Mouse (Mus musculus) adrenal gland, postnatal 36 days (tissue): ENCODE results near the gene Hist1h2bc. TPM values are rescaled to one million over a fixed set of nuclear protein-coding genes. Genes with fewer than 3 reads are reported as not detected.
"Not testable (repeated sequence)": the region's sequence is repeated elsewhere in the genome, so short reads cannot be mapped to it uniquely, and the experiment has no call there.

ENCODE experiments used
- DNase-seq, 2 experiments: peaks; one replicate each; pipeline ENCODE4 v3.0.0; 2021; ENCODE audit warnings: mixed read lengths in 1 of 2
- total RNA-seq, 2 experiments: library from RNA; stranded (reverse); gene quantifications; 2 replicates each; pipeline ENCODE4 v1.2.3; 2021

Gene Hist1h2bc
- total RNA-seq, 2 experiments from 2014 or later = 138 to 161 TPM

DNA sequence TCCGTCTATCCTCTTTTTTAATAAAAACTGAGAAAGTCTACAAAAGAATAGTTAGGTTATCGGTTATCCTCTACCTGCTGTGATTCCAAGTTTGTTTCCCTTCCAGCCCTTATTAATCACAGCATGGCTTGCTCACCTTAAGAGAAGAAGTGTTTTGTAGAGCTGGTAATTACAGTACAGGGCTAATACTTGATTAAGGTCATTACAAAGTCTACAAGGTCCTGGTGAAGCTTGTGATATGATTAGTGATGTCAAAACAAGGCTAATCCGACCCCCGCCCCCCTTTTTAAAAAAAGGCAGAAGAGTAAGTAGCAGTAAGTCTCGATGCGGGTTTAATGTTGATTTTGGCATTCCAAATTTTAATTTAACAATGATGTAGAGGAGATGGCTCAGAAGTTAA, 15.0 kb downstream of the Hist1h2bc start:
- no peak for DNase-seq

DNA sequence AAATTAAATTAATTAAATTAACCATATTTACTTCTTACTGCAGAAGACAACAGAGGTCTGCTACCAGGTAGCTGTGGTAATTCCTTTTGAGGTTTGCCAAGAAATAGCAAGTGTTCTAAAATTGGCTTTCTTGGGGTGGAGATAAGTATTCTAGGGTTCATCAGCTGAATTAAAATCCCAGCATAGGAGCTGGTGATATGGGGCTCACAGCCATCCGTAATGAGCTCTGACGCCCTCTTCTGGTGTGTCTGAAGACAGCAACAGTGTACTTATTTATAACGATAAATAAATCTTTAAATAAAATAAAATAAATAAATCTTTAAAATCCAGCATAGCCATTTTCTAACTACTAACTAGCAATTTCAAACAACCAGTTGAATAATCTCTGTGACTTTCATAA, 15.8 kb downstream of the Hist1h2bc start:
- no peak for DNase-seq

DNA sequence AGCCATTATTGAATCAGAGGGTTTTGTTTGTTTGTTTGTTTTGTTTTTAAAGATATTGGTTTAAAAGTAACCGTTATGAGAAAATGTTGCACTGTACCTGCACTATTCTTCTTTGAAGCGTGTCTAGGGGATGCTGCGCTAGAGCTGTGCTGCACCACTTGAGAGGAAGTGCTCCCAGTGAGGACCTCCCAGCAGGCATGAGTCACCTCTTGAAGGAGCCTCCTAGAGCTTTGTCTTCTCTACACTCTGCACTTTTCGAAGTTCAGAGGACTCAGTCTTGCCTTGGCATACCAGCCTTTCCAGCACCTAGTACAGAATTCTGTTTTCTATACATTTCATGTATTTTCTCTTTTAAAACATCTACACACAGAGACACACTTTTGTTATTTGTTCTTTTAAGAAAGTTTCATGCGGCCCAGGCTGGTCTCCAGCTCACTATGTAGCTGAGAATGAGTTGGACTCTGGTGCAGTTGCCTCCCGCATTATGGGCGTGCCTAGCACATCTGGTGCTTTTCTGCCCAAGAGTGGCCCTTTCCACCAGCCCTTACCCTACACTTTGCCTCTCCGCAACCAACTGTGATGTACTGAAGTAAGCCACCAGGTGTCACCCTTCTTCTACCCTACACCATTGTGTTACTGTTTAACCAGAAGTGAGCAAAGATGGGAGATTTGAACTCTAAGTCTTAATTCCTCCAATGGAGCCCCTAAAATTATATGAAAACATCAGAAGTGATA, 17.0 kb downstream of the Hist1h2bc start:
- DNase-seq = peak; percentile 66 to 78

DNA sequence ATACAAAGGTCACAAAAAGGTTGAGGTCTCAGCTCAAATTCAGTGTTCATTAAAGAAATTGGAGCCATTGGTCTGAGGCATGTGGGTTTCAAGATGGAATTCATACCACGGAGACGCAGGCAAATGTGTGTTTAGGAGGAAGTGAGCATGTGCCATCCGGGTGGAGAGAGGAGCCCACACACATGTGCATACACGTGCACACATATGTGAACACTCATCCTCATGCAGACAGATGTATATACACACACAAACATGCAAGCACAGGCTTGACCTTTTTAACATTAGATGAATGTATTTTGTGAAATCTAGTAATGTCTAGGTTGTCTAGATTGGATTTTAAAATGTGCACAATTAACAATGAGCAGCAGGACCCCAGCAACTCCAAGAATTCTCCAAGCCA, 18.2 kb downstream of the Hist1h2bc start:
- no peak for DNase-seq

DNA sequence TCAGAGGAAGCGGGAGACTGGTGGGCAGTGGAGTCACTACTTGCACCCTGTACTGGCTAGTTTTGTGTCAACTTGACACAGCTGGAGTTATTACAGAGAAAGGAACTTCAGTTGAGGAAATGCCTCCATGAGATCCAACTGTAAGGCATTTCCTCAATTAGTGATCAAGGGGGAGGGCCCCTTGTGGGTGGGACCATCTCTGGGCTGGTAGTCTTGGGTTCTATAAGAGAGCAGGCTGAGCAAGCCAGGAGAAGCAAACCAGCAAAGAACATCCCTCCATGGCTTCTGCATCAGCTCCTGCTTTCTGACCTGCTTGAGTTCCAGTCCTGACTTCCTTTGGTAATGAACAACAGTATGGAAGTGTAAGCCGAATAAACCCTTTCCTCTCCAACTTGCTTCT, 18.8 kb downstream of the Hist1h2bc start:
- not testable (repeated sequence) for DNase-seq

DNA sequence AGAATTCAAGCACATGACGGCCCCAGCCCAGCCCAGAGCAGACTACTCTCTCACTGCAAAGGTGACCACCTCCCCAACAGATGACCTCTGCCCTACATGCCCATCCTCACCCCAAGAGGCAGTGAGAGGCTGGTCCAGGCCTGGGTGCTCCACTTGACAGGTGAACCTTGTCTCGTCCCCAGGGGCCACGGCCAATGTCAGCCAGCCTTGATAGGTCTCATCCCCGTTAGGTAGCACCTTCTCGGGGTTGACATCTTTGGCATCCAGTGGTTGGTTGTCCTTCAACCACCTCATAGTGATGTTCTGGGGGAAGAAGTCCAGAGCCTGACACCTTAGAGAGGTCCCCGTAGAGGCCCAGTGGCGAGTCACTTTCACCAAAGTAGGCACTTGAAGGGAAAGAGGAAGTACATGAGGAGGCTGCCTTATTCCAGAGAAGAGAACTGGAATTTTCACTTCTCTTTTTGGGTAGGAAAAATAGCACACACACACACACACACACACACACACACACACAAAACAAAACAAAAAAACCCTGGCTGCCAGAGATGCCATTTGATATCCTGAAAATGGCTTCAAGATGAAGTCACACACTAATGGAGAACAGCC, 21.9 kb downstream of the Hist1h2bc start:
- no peak for DNase-seq

DNA sequence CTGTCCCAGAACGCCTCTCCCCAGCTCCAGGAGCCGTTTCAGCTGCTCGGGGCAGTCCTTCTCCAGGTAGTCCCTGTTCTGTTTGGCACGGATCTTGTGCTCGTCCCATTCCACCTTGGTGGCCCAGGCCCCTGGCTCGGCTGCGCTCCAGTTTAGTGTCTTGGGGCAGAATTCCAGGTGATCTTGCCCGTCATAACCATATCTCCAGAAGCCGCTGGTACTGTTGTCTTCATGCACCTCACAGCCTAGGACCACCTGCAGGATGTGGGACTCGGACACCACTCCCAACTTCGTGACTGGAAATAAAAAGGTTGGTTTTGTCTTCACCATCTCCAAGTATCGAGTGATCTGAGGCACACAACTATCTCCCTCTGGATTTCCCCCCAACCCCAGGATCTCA, 22.8 kb downstream of the Hist1h2bc start:
- no peak for DNase-seq

DNA sequence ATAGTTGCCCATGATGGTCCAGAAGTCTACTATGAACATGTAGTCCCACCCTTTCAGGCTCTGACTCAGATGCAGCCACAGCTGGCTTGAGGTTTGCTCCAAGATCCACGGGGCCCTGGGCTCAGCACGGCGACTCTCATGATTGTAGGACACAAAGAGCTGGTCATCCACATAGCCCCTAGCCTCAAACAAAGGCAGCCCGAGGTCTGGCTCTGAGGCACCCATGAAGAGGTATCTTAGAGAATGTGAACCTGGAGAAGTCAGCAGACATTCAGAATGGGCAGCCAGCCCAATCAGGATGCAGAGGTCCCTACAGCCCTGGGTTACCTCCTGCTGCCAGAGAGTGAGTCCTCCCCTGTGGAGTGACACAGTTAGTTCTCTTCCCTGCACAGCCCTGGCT, 24.0 kb downstream of the Hist1h2bc start:
- no peak for DNase-seq

DNA sequence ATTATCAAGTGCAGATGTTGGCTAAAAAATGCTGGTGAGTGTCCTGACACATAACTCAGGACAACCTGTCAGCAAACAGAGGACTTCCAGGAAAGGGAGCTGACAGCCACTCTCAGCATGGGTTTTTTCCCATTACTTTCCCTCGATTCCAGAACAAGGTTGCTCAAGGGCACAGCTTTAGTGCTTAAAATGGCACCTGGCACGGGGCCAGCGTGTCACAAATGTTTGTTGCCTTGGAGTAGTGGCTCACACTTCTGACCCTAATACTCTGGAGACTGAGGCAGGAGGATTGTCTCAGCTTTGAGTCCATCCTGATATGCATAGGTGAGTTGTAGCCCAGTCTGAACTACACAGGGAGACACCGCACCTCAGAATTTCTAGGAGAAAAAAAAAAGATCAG, 24.7 kb downstream of the Hist1h2bc start:
- peak in 1 of 2 experiments; percentile 53 for DNase-seq

DNA sequence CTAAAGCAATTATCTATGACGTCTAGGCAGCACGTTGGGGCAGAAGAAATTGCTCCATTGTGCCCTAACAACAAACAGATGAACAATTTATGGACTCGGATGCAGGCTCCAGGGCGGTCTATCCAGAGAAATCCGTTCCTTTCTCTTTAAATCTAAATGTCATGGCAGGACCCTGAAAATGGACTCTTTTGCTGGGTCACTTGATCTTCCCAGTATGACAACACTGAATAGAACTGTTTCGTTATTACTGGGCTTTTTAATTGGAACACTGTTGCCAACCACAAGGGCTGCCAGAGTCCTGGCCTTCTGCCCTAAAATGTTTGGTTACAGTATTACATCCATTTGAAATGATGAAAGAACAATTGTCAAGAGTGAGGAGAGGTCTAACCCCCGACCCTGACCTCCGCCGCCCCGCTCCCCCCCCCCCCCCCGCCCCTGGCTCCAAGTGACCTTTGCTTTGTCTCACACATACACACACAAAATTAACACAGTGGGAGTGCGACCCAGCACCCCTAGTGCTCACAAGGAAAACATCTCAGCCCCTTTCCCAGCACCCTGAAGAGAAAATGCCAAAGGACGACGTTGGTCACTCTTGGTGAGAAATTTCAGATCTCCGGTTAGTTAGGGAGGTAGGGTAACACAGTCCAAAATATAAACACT, 25.8 kb downstream of the Hist1h2bc start:
- peak in 1 of 2 experiments; percentile 31 for DNase-seq

DNA sequence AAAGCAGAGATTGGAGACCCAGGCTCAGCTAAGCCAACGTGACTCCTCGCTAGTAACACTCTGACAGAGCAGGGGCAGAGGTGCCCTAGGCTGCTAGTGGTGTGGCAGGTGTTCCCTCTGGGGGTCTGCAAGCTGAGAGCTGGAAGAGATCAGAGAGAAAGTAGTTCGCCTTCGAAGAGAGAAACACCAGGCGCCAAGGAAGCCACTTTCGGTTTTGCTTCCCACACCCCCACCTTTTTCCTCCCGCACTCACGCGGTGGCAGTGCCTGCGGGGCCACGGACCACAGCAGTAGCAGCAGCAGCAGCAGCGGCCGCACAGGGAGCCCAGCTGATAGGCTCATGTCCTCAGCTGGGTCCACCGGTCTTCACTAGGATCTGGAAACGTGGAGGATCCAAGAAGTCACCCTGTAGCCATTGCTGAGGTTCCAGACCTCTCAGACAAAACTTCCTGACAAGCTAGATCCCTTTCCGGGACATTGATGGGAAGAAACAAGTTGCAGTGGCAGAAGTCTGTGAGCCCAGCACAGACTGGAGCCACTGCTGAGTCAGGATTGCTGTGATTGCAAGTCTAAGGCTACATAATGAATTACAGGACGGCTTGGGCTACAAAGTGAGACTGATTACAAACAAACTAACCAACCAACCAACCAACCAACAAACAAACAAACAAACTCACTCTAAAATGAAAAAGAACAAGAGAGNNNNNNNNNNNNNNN, 26.5 kb downstream of the Hist1h2bc start, which contains the start of gene Hfe:
Hfe (minus strand) TSS at position 481 of the 716 bp plus-strand sequence.
- DNase-seq = peak; percentile 71 to 77

DNA sequence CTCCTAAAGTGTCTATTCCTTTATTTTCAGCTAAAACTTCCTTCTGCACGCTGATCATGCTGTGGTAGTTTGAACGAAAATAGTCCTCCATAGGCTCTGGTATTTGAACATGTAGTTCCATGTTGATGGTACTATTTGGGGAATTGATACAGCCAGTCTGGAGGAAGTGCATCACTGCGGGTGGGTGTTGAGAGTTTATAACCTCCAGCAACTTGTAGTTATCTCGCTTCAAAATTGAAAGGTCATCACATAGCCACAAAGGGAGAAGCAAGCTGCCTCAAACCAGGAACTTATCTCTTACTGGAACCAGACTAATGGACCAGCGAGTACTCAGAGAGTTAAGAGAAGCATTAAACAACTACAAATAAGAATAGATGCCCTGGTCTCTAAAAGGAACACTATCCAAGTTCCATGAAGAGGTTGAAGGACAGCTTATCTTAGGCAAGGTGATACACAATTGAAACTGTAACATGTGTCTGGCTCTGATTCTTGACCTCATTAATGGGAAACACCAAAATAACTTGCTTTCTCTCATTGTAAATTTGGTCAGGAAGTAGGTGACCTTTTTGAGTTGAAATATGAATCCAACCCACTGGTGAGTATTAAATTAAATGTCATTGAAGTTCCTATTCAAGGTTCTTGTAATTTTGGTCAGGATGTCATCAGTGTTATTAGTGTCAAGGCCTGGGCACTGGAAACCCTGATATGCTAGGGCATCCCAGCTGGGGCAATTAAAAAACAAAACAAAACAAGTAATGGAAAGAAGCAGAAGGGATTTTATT, 32.5 kb downstream of the Hist1h2bc start:
- no peak for DNase-seq

DNA sequence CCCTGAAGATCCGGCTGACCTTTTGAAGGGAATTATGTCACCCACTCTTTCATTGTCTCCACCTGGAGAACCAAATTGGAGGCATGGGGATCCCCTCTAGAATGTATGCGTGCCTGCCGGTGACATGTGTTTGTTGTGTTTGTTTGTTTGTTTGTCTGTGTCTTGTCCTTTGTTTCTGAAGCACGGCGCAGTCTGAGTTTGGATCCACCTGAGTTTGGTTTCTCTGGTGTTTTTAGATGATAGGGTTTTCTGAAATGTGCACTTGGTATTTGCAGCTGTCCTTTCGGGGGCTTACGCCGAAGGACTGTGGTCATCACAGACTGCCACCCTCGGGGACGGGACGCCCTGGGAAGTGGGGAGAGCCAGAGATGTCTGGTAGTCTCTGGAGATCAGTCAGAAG, 33.2 kb downstream of the Hist1h2bc start:
- no peak for DNase-seq

DNA sequence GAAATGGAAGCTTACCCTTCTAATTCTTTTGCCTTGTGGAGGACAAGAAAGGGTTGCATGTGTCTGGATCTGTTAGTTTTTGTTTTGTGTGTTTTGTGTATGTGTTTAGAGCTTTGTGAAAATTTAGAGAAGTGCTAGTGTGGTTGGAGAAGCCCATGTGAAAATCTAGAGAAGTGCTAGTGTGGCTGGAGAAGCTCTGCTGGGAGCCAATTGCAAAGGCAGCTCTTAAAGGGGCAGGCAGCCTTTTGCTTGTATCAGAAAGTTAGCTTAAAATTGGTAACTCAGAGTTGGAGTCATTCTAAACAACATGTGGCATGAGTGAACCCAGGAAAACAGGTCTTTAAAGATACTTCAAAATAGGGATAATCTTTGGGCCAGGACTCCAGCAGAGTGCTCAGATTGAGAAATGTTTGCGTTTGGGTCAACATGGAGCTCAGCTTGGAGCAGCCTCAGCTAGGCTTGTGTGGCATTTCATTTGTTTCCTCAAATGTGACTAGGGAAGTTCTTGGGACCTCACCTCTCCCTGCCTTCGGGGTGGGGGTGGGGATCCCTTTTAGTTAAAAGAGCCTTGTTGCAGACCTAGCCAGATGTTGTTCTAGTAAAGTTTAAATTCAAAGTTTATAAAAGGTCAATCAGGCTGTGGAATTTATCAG, 33.7 kb downstream of the Hist1h2bc start:
- DNase-seq = not testable (repeated sequence)

DNA sequence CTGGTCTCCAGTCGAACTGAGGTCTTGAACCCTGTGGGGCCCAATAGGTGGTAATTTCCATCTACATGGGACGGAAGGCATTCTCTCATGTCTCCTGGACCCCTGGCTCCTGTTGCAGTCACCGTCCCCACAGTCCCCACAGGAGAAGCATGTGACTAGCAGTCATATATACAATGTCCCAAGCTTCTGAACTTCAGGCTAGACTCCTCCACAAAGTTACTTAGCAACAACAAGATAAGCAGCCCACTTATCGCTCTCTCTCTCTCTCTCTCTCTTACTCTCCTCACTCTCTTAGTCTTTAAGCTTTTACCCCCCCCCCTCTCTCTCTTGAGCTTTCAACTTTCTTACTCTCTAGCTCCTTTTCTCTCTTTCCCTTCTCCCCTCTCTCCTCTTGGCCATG, 40.2 kb downstream of the Hist1h2bc start:
- DNase-seq = no peak

DNA sequence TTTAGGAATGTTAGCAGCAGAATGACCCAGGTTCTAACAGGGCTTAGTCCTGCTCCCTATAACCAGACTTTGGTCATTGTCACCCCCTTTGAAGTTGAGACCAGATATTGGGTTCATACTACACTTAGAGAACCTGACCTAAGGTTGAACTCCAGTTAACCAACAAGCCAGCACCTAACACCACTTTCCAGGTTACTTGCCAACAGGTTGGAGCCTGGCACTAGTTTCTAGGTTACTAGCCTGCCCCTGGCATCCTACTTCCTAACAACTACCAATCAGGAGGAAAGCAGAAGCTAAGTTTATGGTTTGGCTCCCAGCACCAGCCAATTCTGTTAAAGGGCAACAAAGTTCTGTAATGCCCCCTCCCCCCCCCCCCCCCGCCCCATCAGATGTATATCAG, 41.2 kb downstream of the Hist1h2bc start:
- DNase-seq = no peak

DNA sequence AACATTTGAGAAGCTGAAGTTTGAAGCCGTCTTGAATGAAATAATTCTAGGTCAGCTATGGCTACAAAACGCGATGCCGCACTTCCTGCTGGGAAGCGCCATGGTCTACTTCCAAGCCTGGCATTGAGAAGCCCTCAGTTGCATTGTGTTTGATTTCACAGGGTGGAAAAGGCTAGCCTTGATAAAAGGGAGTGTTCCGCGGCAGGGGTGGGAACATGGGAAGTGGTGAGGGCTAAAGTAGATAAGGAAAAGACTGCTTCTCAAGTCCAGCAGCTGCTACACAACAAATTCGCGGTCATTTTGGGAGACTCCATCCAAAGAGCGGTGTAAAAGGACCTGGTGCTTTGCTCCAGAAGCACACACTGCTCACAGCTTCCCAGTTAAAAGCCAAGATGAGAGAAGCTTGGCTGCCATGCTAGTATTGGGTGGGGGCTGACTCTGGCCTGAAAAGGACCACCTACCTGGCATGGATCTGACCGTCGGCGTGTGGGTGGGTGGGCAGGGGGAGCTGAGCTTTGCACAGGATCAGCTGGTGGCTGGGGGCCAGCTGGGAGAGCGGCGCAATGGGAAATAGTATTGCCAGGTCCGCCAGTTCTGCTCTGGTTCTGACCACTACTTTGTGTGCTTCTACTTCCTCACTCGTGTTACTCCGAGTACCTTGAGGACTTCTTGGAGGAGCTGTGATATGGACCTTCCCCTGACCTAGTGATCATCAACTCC, 44.6 kb downstream of the Hist1h2bc start:
- no peak for DNase-seq

DNA sequence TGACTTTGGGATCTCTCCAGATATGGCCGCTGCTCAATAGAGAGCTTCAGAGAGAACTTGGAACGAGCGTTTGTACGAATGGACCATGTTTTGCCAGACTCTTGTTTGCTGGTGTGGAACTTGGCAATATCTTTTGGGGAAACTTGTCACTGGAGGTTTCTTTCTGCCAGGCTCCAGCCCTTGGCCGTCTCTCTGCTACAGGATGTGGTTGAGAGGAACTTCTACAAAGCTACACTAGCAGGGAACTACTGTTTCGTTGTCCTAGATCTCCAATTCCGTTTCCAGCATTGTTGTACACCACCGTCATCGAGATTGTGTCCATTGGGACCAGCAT, 45.2 kb downstream of the Hist1h2bc start:
- no peak for DNase-seq

DNA sequence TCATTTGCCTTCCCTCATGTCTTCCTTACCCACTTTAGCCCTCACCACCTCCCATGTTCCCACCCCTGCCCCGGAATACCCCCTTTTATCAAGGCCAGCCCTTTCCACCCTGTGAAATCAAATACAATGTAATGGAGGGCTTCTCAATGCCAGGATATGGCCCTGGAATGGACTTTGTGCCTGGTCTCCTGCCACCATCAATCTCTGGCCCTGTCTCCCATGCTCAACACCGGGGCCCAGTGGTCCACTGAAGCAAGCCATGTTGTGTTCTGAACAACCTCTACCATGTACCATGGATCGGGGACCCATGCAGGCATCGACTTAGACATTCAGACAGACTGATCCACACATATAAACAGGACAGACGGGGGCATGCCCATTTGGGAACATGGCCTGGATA, 45.7 kb downstream of the Hist1h2bc start:
- no peak for DNase-seq

DNA sequence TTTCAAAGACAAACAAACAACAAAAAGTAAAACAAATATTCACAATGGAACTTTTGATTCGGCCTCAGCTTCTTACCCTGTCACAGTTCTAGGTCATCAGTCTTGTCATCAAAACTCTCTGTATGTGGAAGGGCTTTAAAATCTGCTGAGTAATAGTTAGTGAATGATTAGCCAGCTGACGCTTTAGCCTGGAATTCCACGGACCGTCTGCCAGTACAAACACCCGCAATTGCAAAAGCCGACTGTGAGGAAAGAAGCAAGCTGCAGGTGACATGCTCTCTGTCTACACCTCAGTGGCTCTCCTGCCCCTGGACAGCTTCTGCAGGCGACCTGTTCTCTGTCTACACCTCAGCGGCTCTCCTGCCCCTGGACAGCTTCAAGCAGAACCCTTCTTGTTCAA, 46.5 kb downstream of the Hist1h2bc start:
- peak; percentile 48 to 57 for DNase-seq
